Mouse (Mus musculus) layer of hippocampus, adult 9-10 months (tissue): ENCODE results near the gene Igsf11.
"Not testable (repeated sequence)": the region's sequence is repeated elsewhere in the genome, so short reads cannot be mapped to it uniquely, and the experiment has no call there.

Experiments
- DNase-seq: peaks from one replicate; pipeline ENCODE4 v3.0.0; 2022; ENCODE audit warnings: low spot score

Gene Igsf11

DNA sequence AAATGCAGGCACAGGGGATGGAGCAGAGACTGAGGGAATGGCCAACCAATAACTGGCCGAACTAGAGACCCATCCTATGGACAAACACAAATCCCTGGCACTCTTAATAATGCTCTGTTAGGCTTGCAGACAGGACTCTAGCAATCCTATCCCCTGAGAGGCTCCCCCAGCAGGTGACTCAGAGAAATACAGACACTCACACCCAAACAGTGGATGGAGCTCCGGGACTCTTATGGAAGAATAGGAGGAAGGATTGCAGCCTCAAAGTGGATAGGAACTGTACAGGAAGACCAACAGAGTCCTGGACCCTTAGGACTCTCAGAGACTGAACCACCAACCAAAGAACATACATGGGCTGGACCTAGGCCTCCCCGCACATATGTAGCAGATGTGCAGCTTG is 91.4 kb downstream of the Igsf11 start:
- not testable (repeated sequence) for DNase-seq

DNA sequence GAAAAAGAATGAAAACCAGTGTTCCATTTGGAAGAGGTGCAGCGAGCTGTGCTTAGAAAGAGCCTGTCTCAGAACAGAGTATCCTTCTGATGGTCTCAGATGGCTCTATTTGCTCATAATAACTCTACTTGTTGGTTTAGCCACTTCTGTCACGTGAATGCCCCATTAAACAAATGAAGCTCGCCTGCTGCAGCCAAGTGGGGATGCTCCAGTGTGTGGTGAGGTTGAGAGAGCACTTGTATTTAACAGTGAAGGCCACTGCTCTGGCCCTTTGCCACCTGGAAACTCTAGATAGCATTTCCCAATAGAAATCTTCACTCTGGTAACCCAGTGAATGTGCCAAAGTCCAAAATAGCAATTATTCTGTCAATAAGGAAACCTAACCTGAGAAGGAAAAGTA is 92.9 kb downstream of the Igsf11 start:
- no peak for DNase-seq

DNA sequence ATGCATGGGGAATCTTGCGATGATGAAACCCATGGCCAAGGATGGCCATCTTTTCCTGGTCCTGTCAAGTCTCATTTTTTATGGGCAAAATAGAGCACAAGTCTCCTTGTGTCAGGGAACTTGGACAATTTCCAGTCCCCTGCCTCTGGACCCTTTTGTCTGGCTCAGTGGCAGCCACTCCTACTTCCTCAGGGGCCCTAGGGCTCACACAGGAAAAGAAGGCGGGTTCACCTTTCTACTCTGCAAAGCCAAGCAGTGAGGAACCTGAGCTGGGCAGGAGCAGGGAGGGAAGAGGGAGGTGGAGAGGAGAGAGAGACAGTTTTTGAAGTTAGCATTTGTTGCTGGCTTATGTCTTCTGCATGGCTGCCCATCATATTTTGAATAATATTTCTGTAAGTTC is 93.9 kb downstream of the Igsf11 start:
- no peak for DNase-seq

DNA sequence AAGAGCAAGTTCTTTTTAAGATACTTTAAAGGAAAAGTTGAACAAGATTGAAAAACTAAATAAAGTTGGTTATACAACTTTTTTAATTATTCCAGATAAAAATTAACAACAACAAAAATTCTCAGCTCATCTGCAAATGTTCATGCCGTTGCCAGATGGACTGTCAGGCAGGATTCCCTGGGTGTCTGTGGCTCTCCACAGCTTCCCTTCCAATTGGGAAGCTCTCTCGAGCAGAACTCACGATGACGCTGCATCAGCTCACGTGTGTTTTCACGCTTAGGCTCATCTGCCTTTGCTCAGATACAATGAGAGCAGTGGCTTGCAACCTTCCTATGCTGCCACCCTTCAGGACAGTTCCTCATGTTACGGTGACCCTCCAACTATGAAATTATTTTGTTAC is 101.2 kb downstream of the Igsf11 start:
- DNase-seq: no peak

DNA sequence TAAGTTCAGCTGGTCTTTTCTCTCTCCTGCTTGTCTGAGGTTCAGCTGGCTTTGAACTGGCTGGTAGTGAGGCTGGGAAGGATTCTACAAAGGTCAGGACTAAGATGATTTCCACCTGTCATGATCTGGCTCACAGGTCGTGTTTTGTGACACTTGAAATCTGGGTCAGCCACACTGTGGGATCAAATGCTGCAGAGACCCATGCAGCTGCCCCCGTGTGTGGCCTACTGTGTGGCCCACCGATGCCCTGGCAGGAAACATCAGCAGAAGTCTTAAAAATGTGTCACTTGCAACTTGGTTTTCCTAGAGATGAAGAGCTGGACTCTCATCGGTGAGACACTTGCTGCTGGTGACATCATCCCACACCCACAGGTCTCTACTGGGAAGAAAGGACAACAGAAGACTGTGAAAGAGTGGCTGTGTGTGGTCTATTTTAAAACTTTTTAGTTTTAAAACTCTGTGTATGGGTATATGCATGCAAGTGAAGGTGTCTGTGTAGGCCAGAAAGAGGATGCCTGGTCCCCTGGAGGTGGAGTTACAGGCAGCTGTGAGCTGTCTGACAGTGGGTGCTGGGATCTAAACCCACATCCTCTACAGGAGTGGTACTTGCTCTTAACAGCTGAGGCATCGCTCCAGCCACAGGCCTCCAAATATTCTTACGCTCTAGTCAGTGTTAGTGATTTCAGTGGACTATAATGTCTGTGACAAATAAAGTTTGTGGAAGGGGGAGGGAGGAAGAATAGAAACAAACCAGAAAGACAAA is 106.2 kb downstream of the Igsf11 start:
- no peak for DNase-seq

DNA sequence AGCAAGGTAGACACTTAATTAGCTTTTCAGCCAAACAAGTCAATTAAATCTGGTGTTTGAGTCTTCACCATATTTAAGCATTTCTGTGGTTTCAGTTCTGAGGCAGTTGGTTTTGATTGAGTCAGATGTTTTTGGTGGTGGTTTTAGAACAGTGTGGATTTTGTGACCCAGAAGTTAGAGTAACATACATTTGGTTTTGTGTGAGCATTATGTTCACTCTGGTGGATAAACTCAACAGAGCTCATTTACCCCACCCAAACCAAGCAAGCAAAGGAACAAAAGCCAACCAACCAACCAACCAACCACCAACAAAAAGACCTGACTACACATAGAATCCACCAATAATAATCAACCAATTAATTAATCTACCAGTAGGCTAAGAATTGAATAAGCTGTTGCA is 106.8 kb downstream of the Igsf11 start:
- no peak for DNase-seq

DNA sequence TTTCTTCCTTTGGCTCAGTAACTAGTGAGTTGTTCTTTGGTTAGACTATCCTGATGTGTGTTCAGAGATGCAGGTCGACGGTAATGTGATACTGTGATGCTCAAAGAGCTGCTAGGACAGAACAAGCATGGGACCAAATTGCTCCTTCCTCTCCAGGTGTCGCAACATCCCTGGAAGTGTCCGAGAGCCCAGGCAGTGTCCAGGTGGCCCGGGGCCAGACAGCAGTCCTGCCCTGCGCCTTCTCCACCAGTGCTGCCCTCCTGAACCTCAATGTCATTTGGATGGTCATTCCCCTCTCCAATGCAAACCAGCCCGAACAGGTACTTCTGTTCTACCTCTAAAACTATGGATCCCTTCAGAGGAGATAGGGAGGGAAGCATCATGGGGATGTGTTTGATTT is 114.5 kb downstream of the Igsf11 start:
- no peak for DNase-seq

DNA sequence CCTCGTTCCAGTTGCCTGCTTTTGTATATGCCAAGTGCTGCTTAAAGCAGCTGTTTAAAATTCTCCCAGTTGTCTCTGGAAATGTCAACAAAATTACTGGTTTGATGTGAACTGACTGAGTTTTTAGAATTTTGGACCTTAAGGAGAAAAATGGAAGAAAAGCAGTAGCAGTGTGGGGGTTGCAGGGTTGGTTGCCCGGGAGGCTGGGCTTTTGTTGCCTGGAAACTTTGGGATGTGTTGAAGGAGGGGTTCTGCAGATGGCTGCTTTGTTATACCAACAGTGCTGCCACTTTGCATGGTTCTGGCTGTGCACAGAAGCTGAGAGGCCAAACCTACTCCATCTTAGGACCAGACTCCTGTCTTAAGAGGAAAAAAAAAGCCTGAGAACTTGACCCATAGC is 127.0 kb downstream of the Igsf11 start:
- DNase-seq: no peak

DNA sequence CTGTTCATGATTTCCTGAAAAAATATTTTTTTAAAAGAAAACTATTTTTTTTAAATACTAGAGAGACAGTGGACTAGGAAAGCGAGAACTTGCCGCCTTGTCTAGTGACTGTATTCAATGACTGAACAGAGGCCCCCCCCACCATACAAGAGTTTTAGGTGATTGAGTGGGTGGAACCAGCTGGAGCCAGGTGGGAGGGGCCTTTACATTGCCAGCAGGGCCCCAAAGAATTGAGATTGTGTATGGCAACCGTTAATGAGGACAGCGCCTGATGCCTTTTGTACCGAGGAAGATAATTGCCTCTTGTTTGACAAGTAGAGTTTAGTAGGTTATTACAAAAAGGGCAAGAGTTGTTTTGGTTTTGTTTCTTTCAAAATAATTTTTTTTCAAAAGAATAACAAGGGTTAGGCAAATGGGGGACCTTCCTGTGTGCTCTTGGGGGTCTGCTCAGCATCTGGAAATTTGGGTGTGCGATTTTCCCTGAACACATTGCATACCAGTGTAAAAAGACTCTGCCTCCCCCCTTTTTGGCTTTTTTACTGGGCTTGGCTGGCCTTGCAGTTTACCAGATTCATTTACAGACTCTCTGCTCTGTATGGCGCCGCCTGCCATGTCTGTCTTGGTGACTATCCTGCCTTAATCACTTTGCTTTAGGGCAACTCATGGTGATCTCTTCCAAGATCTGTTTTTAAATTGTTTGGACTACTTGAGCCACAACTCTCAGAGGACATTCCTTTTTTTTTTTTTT is 133.7 kb downstream of the Igsf11 start:
- DNase-seq: no peak

DNA sequence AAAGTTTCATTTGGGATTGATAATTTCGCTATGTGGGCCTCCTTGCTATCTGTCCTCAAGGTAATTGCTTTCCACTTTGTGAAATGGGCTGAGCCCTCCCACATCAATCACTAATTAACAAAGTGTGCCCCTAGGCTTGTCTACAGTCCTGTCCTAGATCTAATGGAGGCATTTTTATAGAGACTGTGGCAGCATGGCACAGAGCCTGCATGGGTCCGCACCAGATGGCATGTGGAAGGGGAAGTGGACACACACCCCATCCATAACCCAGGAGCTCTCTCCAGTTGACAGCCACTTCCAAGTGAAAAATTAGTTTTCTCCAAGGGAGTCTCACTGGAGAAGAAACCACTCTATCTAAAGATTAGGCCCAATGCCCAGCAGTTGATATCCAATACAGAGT is 138.9 kb downstream of the Igsf11 start:
- no peak for DNase-seq

DNA sequence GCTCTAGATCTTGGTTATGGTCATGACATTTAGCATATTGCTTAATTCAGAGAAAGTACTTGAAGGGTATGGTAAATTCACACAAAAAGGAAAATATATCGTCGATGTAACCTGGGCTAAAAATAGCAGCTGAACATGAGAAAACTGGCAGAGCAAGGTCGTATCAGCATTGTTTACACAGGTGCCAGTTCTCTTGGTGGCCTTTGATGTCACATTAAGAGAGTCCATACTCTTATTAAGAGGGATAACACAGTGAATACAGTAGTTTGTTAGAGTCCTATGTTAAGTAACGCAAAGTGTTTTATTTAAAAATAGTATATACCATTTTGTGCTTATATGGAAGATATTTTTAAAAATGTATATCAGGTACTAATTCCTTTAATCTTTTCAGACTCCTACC is 144.8 kb downstream of the Igsf11 start:
- DNase-seq: no peak

DNA sequence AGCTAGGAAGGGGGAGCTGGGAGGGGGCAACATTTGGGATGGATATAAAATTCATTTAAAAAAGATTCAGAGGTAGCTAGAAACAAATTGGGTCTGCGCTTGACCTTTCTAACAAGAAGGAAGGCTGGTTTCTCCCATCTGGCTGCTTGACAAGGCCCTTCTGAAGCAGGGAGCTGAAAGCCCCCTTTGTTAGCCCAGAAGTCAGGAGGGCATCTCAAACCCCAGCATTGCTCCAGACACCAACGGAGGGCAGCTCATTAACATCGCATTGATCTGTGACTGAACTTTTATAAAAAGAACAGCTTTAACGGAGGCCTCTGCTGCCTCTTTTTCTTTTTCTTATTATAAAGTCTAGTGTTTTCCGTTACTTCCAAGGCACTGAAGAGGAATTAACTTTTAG is 151.9 kb downstream of the Igsf11 start:
- no peak for DNase-seq

DNA sequence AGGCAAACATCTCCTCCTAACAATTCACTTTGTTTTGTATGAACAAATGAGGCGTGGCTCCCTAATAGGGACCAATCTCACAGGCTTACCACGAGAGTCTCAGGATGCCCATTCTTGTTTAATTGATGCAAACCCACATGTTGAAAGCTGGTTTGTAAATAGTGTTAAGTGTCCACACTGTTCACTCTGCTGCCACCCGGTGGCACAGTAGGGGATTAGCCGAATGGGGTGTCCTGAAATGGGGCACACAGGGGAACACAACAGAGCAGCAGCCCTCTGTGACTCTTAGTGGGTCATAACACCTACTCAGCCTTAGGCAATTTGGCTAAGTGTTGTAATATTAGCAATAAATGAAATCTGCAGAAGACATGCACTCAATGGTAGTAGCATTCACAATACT is 156.4 kb downstream of the Igsf11 start:
- peak; percentile 40 for DNase-seq

DNA sequence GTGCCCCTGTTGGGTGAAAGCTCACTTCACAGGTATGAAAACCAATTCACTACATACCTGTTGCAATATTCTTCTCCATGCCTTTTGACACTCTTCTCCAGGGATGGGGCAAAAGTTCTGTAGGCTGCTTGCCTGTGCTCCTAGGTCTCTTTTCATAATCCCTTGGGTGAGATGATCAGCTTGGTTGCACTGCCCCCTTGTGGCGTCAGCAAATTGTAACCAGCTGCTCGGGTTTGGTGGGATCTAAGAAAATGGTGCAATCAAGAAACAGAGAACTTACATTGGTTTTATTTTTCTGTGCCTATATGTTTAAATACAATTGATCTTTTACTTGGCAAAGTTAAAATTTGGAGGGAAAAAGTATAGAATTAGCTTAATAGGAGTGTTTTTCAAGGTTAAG is 160.5 kb downstream of the Igsf11 start:
- DNase-seq: peak; percentile 73

DNA sequence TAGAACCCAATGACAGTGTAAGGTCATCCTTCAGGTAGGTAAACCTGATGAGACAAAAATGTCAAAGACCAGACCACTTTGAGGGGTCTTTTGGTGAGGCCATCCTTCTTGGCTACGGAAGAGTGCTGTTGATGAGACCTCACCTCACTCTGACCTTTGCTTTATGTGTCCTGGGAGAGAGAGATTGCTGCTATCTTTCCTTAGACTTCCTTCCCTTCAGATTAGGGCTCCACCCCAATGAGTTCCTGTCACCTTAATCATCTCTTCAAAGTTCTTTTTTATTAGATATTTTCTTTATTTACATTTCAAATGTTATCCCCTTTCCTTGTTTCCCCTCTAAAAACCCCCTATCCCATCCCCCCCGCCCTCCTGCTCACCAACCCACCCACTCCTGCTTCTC is 161.3 kb downstream of the Igsf11 start:
- DNase-seq: no peak

DNA sequence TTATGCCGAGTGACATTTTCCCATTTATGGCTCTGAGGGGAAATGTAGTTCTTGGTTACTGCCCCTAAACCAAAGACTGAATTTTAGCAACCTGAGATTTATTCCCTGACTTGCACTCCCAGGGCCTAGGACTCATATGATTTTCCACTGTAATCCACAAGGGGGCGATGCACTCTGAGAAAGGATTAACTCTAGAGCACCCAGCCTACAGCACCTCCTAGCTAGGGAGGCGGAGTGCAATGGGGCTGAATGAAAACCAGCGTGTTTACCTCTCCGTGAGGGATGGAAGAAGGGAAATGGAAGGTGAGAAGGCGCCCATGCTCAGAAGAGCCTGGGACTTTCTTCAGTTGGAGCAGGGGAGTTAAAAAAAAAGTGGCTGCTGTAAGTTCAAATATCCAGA is 163.6 kb downstream of the Igsf11 start:
- peak; percentile 51 for DNase-seq

DNA sequence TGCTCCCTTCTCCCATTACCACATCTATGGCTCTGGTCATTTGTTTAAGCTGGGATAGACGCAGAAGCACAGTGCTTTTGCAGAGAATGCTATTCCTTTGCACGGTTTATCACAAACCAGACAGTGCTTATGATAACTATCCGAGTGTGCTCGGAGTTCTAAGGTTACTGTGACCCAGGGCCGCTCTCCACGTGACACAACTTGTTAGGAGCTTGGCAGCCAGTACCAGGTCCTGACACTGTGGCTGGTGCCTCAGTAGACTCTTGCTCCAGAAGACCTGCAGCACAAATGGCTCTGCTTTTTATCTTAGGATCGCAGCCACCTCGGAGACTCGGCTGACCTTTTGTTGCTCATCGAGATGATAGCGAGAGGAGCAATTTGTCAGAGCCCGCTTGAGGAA is 164.5 kb downstream of the Igsf11 start:
- no peak for DNase-seq

DNA sequence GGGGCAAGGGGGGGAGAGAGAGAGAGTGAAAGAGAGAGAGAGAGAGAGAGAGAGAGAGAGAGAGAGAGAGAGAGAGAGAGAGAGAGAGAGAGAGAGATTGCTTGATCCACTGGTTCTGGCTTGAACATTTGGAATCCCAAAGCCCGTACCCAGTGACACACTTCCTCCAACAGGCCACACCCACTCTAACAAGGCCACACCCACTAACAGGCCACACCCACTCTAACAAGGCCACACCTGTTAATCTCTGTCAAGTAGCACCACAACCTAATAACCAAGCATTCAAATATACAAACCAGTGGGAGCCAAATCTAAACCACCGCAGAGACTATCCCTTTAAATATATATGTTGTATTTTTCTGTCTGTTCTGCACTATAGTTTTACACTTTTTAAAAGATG is 166.4 kb downstream of the Igsf11 start:
- no peak for DNase-seq

DNA sequence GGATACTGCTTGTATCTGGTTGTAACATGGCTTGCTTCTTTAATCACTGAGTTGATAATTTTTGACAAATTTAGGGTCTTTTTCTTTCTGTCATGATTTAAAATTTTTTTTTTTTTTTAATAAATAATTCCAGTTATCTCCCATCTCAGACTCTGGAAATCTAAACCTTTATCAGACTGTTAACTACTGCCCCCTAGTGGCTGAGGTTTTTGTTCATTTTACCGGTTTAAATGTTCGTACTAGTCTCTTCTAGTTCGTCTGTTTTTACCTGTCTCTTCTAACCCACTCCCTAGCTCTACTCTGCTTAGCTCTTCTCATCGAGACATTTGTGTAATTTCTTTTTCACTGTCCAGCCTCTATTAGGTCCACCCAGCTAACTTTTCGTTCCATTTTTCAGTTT is 170.1 kb downstream of the Igsf11 start:
- DNase-seq: no peak

DNA sequence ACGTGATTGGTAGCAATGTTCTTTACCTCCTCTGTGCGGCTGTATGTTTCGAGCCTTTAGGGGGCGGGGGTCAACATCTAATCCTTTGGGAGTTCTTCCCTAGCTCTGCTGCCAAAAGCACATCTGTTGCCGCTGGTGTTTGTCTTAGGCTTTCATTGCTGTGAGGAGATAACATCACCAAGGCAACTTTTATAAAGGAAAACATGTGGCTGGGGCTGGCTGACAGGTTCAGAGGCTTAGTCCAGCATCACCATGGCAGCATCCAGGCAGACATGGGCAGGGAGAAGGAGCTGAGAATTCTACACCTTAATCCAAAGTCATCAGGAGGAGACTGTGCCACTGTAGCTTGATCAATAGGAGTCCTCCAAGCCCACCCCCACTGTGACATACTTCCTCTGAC is 173.1 kb downstream of the Igsf11 start:
- DNase-seq: no peak

DNA sequence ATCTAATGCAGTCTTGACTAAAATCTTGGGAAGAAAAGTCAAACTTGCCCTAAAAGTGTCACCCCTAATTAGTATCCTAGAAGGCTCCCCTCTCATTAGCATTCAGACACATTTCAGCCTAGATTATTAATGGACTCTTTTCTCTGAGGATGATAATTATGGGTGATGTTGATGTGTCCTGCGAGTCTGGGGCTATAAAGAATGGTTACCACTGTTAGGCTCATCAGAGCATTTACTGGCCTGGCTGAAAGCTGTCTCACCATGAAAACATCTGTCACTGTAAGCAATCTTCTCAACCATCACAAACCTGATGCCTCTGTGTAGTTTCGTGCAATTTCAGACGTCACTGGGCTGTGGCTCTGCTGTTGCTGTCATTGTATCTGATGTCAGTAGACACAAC is 179.0 kb downstream of the Igsf11 start:
- no peak for DNase-seq
